Mouse (Mus musculus) olfactory bulb, adult 2 months (tissue): ENCODE results near the gene Pde4b.

Source experiments
- CTCF ChIP-seq: fragments of 200-500 bp; IDR thresholded peaks from 2 replicates; pipeline ENCODE4 v1.5.1; 2012; ENCODE audit warnings: low read depth, mild to moderate bottlenecking, low read length, moderate library complexity; ENCODE audit not compliant: insufficient read depth
- POLR2A ChIP-seq: fragments of 200-500 bp; IDR thresholded peaks from 2 replicates; pipeline ENCODE4 v1.6.1; 2012; ENCODE audit warnings: mild to moderate bottlenecking, low read depth, low read length, moderate library complexity; ENCODE audit not compliant: insufficient read depth

GRCm38 (mm10) chr4:102533183-102534048, 446.1 kb downstream of the Pde4b start:
- TF ChIP-seq CTCF = no peak
- TF ChIP-seq POLR2A = no peak
